Mouse (Mus musculus) MEL (cell line): ENCODE measurements around the gene Spcs2. TPM values are rescaled to one million over a fixed set of nuclear protein-coding genes. Genes with fewer than 3 reads are reported as not detected.

Source experiments
- DNase-seq: peaks from one replicate; pipeline ENCODE4 v3.0.0; 2011; ENCODE audit warnings: low read depth, low spot score
- H3K27ac ChIP-seq: 2 replicates; pipeline ENCODE4 v1.5.1; 2012; ENCODE audit warnings: low read depth, mild to moderate bottlenecking, control low read depth, low read length, moderate library complexity; ENCODE audit not compliant: control insufficient read depth
- H3K27me3 ChIP-seq, 2 experiments: fragments of 150-350 bp in 1 of 2; sonication (generic) in 1 of 2; 2 replicates each; pipeline ENCODE4 v1.6.1; 2012; ENCODE audit warnings: low read length in 2 of 2, mild to moderate bottlenecking in 2 of 2, improper control_type of control experiment in 1 of 2, moderate library complexity in 1 of 2; ENCODE audit not compliant: insufficient read depth in 2 of 2, control insufficient read depth in 1 of 2
- H3K36me3 ChIP-seq, 2 experiments: 2 replicates each; pipeline ENCODE4 v1.6.1; 2012 to 2014; ENCODE audit warnings: low read length in 2 of 2, improper control_type of control experiment in 1 of 2, inconsistent platforms in 1 of 2, mild to moderate bottlenecking in 1 of 2; ENCODE audit not compliant: insufficient read depth in 2 of 2, control insufficient read depth in 1 of 2
- H3K4me1 ChIP-seq, 2 experiments: fragments of 150-350 bp in 1 of 2; sonication (generic) in 1 of 2; 2 replicates each; pipeline ENCODE4 v1.6.1; 2012; ENCODE audit warnings: low read length in 2 of 2, improper control_type of control experiment in 1 of 2, mild to moderate bottlenecking in 1 of 2; ENCODE audit not compliant: insufficient read depth in 2 of 2, control insufficient read depth in 1 of 2
- H3K4me3 ChIP-seq, 2 experiments: fragments of 150-350 bp in 1 of 2; sonication (generic) in 1 of 2; 2 replicates each; pipeline ENCODE4 v1.5.1; 2012; ENCODE audit warnings: low read depth in 2 of 2, low read length in 2 of 2, mild to moderate bottlenecking in 2 of 2, moderate library complexity in 2 of 2, control low read depth in 1 of 2, improper control_type of control experiment in 1 of 2; ENCODE audit not compliant: control insufficient read depth in 1 of 2, insufficient read depth in 1 of 2
- H3K79me2 ChIP-seq: 2 replicates; pipeline ENCODE4 v1.6.1; 2012; ENCODE audit warnings: mild to moderate bottlenecking, low read length, moderate library complexity; ENCODE audit not compliant: control insufficient read depth, poor library complexity, insufficient read depth
- H3K9ac ChIP-seq: 2 replicates; pipeline ENCODE4 v1.6.1; 2012; ENCODE audit warnings: low read depth, mild to moderate bottlenecking, control low read depth, low read length, moderate library complexity; ENCODE audit not compliant: control insufficient read depth, poor library complexity, severe bottlenecking
- H3K9me3 ChIP-seq: fragments of 150-350 bp; sonication (generic); replicated peaks from 2 replicates; pipeline ENCODE4 v1.6.1; 2012; ENCODE audit warnings: mild to moderate bottlenecking, low read length, improper control_type of control experiment, moderate library complexity; ENCODE audit not compliant: insufficient read depth
- BHLHE40 ChIP-seq: IDR thresholded peaks from 2 replicates; pipeline ENCODE4 v1.6.1; 2012; ENCODE audit warnings: low read depth, mild to moderate bottlenecking, inconsistent platforms, low read length, improper control_type of control experiment, borderline replicate concordance
- CHD1 ChIP-seq: IDR thresholded peaks from 2 replicates; pipeline ENCODE4 v1.6.1; 2012; ENCODE audit warnings: low read depth, mild to moderate bottlenecking, inconsistent platforms, low read length, improper control_type of control experiment
- ELF1 ChIP-seq: IDR thresholded peaks from 2 replicates; pipeline ENCODE4 v1.6.1; 2014; ENCODE audit warnings: low read depth, mild to moderate bottlenecking, inconsistent platforms, low read length, improper control_type of control experiment, moderate library complexity
- EP300 ChIP-seq, 2 experiments: IDR thresholded peaks; 2 replicates each; pipeline ENCODE4 v1.6.1; 2011; ENCODE audit warnings: improper control_type of control experiment in 2 of 2, low read length in 2 of 2, low read depth in 1 of 2, mild to moderate bottlenecking in 1 of 2
- GABPA ChIP-seq: IDR thresholded peaks from 2 replicates; pipeline ENCODE4 v1.6.1; 2012; ENCODE audit warnings: low read depth, mild to moderate bottlenecking, inconsistent platforms, low read length, improper control_type of control experiment, moderate library complexity
- JUND ChIP-seq: IDR thresholded peaks from 2 replicates; pipeline ENCODE4 v1.6.1; 2011; ENCODE audit warnings: low read depth, mild to moderate bottlenecking, improper control_type of control experiment, low read length
- KAT2A ChIP-seq: conservative IDR thresholded peaks from 2 replicates; pipeline ENCODE4 v1.6.1; 2012; ENCODE audit warnings: low read depth, low read length, improper control_type of control experiment, inconsistent platforms
- MAX ChIP-seq: IDR thresholded peaks from 2 replicates; pipeline ENCODE4 v1.6.1; 2011; ENCODE audit warnings: low read length, improper control_type of control experiment
- MAZ ChIP-seq: IDR thresholded peaks from 2 replicates; pipeline ENCODE4 v1.6.1; 2012; ENCODE audit warnings: low read depth, mild to moderate bottlenecking, inconsistent platforms, low read length, improper control_type of control experiment
- MYB ChIP-seq: IDR thresholded peaks from 2 replicates; pipeline ENCODE4 v1.6.1; 2011; ENCODE audit warnings: mild to moderate bottlenecking, low read depth, low read length, improper control_type of control experiment
- NELFE ChIP-seq: IDR thresholded peaks from 2 replicates; pipeline ENCODE4 v1.6.1; 2011; ENCODE audit warnings: low read depth, low read length, improper control_type of control experiment
- NRF1 ChIP-seq: IDR thresholded peaks from 2 replicates; pipeline ENCODE4 v1.6.1; 2014; ENCODE audit warnings: low read depth, mild to moderate bottlenecking, inconsistent platforms, low read length, improper control_type of control experiment, moderate library complexity; ENCODE audit not compliant: poor library complexity, insufficient read depth, severe bottlenecking
- POLR2AphosphoS5 ChIP-seq: IDR thresholded peaks from 2 replicates; pipeline ENCODE4 v1.6.1; 2012; ENCODE audit warnings: low read depth, borderline replicate concordance, mild to moderate bottlenecking, inconsistent platforms, low read length, moderate library complexity, mixed read lengths
- SIN3A ChIP-seq: IDR thresholded peaks from 2 replicates; pipeline ENCODE4 v1.6.1; 2012; ENCODE audit warnings: low read length, improper control_type of control experiment, inconsistent platforms
- TBP ChIP-seq: IDR thresholded peaks from 2 replicates; pipeline ENCODE4 v1.8.0; 2011; ENCODE audit warnings: low read depth, low read length, improper control_type of control experiment
- ZC3H11A ChIP-seq: IDR thresholded peaks from 2 replicates; pipeline ENCODE4 v1.6.1; 2012; ENCODE audit warnings: low read depth, mild to moderate bottlenecking, inconsistent platforms, low read length, improper control_type of control experiment
- ZKSCAN1 ChIP-seq: IDR thresholded peaks from 2 replicates; pipeline ENCODE4 v1.6.1; 2012; ENCODE audit warnings: low read depth, mild to moderate bottlenecking, inconsistent platforms, low read length, improper control_type of control experiment, moderate library complexity
- ZMIZ1 ChIP-seq: IDR thresholded peaks from 2 replicates; pipeline ENCODE4 v1.6.1; 2012; ENCODE audit warnings: low read depth, mild to moderate bottlenecking, inconsistent platforms, low read length, improper control_type of control experiment, moderate library complexity
- ZNF384 ChIP-seq: IDR thresholded peaks from 2 replicates; pipeline ENCODE4 v1.6.1; 2012; ENCODE audit warnings: low read depth, mild to moderate bottlenecking, inconsistent platforms, low read length, improper control_type of control experiment
- polyA plus RNA-seq, 2 experiments: library from polyadenylated mRNA; stranded (reverse) in 1 of 2; unstranded in 1 of 2; fragments of >175 nt in 1 of 2; fragments of >200 nt in 1 of 2; gene quantifications; 2 replicates each; pipeline versions ENCODE4 v1.2.1 to v1.2.4; 2012; ENCODE audit warnings: low replicate concordance in 2 of 2, low read depth in 1 of 2; ENCODE audit not compliant: insufficient read length in 2 of 2, insufficient read depth in 1 of 2, missing spikeins in 1 of 2
- total RNA-seq: library from RNA; depleted of rRNA; stranded (reverse); fragments of 300-350 nt; gene quantifications from 2 replicates; pipeline ENCODE4 v1.2.3, GENCODE M21; 2012

The Spcs2 gene
- total and polyA plus RNA-seq, 3 experiments, result 152 to 241 TPM; not detected in 1

- Histone ChIP-seq H3K27ac (no peak overlapping the region), H3K9ac (no peak overlapping the region), H3K36me3 (no peaks in the 10 kb centered on the region), H3K4me1 (no peaks in the 10 kb centered on the region), H3K27me3 (peaks cover 2 to 16% of the 10 kb centered on the region in 2 experiments), H3K4me3 (no peak overlapping the region), H3K9me3 (no peaks in the 10 kb centered on the region), H3K79me2 (no peaks in the 10 kb centered on the region)
- DNase-seq, result no peak
- TF ChIP-seq ZC3H11A (no peak), NRF1 (no peak), TBP (no peak), EP300 (IDR thresholded peaks at IDR 0.05; ENCODE audit: low read depth in 1 of 2, low read length in 2 of 2) (no peak), ZKSCAN1 (no peak), ELF1 (no peak), BHLHE40 (no peak), MAZ (no peak), ZMIZ1 (no peak), MAX (no peak), CHD1 (no peak), GABPA (no peak), ZNF384 (no peak)
These were observed 72.4 kb downstream of the Spcs2 start for GRCm38 (mm10) chr7:99790816-99791215.

- H3K4me3 ChIP-seq, result no peak overlapping the region
- H3K9me3 ChIP-seq, result no peaks in the 10 kb centered on the region
- no peaks in the 10 kb centered on the region for H3K79me2 ChIP-seq
- no peaks in the 10 kb centered on the region for H3K36me3 ChIP-seq
- H3K9ac ChIP-seq, result no peak overlapping the region
- TF ChIP-seq MYB, result no peak
- no peak for TF ChIP-seq ZKSCAN1
- TF ChIP-seq POLR2AphosphoS5, result no peak
- TF ChIP-seq SIN3A, result no peak
- TF ChIP-seq KAT2A, result no peak
- no peak for TF ChIP-seq NELFE
- TF ChIP-seq NRF1, result no peak
- TF ChIP-seq JUND, result no peak
- TF ChIP-seq, all 39 proteins: peak for 0
- H3K27me3 ChIP-seq, result peaks cover 2 to 17% of the 10 kb centered on the region in 2 experiments
- DNase-seq, result no peak
- H3K27ac ChIP-seq, result no peak overlapping the region
- no peaks in the 10 kb centered on the region for H3K4me1 ChIP-seq
These were observed 74.7 kb downstream of the Spcs2 start for GRCm38 (mm10) chr7:99788563-99788962.
